Mouse (Mus musculus): ENCODE data around the gene Olfr918. TPM values are rescaled to one million over a fixed set of nuclear protein-coding genes. Genes with fewer than 3 reads are reported as not detected.

Gene Olfr918
- not detected in 2 replicates for polyA plus RNA-seq (2012)

GRCm38 (mm10) chr9:38674501-38674900, at the start of gene Olfr918:
Gene Olfr918 (minus strand): TSS chr9:38674601.

DNA sequence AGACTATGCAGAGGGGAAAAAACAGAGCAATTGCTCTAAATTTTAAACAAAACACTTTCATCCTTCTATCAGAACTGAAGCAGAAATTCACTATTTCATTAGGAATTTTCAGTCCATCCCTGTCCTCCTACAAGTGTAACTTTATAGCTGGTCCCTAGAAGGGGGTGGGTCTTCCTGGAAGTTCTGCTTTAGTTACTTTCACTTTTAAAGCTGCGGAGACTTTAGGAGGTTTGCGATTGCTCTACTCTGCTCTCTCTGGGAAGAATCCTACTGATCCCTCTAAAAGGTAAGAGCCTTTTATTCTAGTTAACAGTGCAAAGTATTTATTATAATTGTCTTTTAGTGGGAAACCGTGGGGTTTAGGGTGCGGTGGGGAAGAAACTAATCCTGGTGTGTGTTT, 43.7 kb upstream of the Olfr918 start, which contains the start of gene Vwa5a:
Gene Vwa5a, plus strand, starts transcription at position 167 of the 400 bp plus-strand sequence.

GRCm38 (mm10) chr9:38665742-38666141, 8.7 kb downstream of the Olfr918 start, which contains the start of gene Olfr917:
Gene Olfr917 (minus strand): TSS chr9:38665842.

DNA sequence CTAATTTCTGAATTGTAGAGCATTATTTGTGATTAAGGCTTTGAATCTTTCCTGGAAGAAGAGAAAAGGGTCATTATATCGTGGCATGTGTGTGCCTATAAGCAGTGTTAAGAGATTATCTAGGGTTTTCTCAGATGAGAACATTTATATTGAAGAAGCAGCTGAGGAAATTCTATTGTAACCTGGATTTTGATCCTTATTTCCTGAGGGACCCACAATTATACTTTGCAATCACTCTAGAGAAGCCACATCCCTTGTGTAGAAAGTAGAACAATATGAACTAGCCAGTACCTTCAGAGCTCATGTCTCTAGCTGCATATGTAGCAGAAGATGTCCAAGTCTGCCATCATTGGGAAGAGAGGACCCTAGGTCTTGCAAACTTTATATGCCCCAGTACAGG, 14.6 kb downstream of the Olfr918 start, which contains the start of gene Olfr916:
Gene Olfr916, minus strand, starts transcription at position 101 of the 400 bp plus-strand sequence.

Other genes starting within 250 kb of the Olfr918 start
- not detected in 2 replicates for gene Olfr901, start 245.1 kb downstream of the Olfr918 start, polyA plus RNA-seq (2012)
- gene Olfr902, start 226.9 kb downstream of the Olfr918 start, polyA plus RNA-seq (2012) = not detected in 2 replicates
- 0.02 TPM in 1 of 2 replicates, not detected in the other for gene Olfr904, start 211.5 kb downstream of the Olfr918 start, polyA plus RNA-seq (2012)
- gene Olfr905, start 203.5 kb downstream of the Olfr918 start, polyA plus RNA-seq (2012) = not detected in 2 replicates
- not detected in 2 replicates for gene Olfr906, start 187.5 kb downstream of the Olfr918 start, polyA plus RNA-seq (2012)
- not detected in 2 replicates for gene Olfr907, start 178.8 kb downstream of the Olfr918 start, polyA plus RNA-seq (2012)
- gene Olfr911-ps1, start 153.0 kb downstream of the Olfr918 start, polyA plus RNA-seq (2012) = not detected in 2 replicates
- gene Olfr910, start 136.8 kb downstream of the Olfr918 start, polyA plus RNA-seq (2012) = not detected in 2 replicates
- not detected in 2 replicates for gene Olfr912, start 94.4 kb downstream of the Olfr918 start, polyA plus RNA-seq (2012)
- not detected in 2 replicates for gene Olfr913, start 81.8 kb downstream of the Olfr918 start, polyA plus RNA-seq (2012)
- not detected in 2 replicates for gene Olfr914, start 69.5 kb downstream of the Olfr918 start, polyA plus RNA-seq (2012)
- gene Olfr916, start 14.7 kb downstream of the Olfr918 start, polyA plus RNA-seq (2012) = not detected in 2 replicates
- not detected in 2 replicates for gene Olfr917, start 8.8 kb downstream of the Olfr918 start, polyA plus RNA-seq (2012)
- gene Olfr919, start 29.1 kb upstream of the Olfr918 start, polyA plus RNA-seq (2012) = not detected in 2 replicates
- 0.67 and 1.2 TPM in 2 replicates for gene Vwa5a, start 43.7 kb upstream of the Olfr918 start, polyA plus RNA-seq (2012)
- 0.03 TPM in 1 of 2 replicates, not detected in the other for gene Olfr920, start 77.7 kb upstream of the Olfr918 start, polyA plus RNA-seq (2012)
- not detected in 2 replicates for gene Olfr921, start 98.5 kb upstream of the Olfr918 start, polyA plus RNA-seq (2012)
- not detected in 2 replicates for gene Olfr922, start 140.0 kb upstream of the Olfr918 start, polyA plus RNA-seq (2012)
- not detected in 2 replicates for gene Olfr923, start 151.9 kb upstream of the Olfr918 start, polyA plus RNA-seq (2012)
- not detected in 2 replicates for gene Olfr924, start 169.8 kb upstream of the Olfr918 start, polyA plus RNA-seq (2012)
- gene Olfr26, start 180.5 kb upstream of the Olfr918 start, polyA plus RNA-seq (2012) = not detected in 2 replicates
- 0.11 TPM in 1 of 2 replicates, not detected in the other for gene Olfr926, start 202.5 kb upstream of the Olfr918 start, polyA plus RNA-seq (2012)

Measured in megakaryocyte-erythroid progenitor cell, adult 5 weeks (primary cell).